Mouse (Mus musculus) monocyte, adult 2 months (primary cell): ENCODE results near the gene Dnah14.
A peak's percentile ranks its signal among the peaks of the same experiment; 100 is the strongest.

Source experiments
- DNase-seq, 2 experiments: peaks; one replicate each; pipeline ENCODE4 v3.0.0; 2022; ENCODE audit warnings: low spot score in 2 of 2, low read depth in 1 of 2

Dnah14 gene

GRCm38 (mm10) chr1:181589116-181589515 is 12.8 kb downstream of the Dnah14 start:
- DNase-seq: no peak

GRCm38 (mm10) chr1:181599376-181599775 is 23.0 kb downstream of the Dnah14 start:
- DNase-seq: no peak

- DNase-seq: no peak
Observed at GRCm38 (mm10) chr1:181611118-181611517, 34.8 kb downstream of the Dnah14 start.

- DNase-seq: peak in 1 of 2 experiments; percentile 31
Observed at GRCm38 (mm10) chr1:181615866-181616491, 39.6 kb downstream of the Dnah14 start.

- no peak for DNase-seq
Observed at GRCm38 (mm10) chr1:181617332-181617731, 41.0 kb downstream of the Dnah14 start.

GRCm38 (mm10) chr1:181623149-181623680 is 46.9 kb downstream of the Dnah14 start:
- DNase-seq: no peak

GRCm38 (mm10) chr1:181624876-181625275 is 48.5 kb downstream of the Dnah14 start:
- DNase-seq: no peak

- no peak for DNase-seq
Observed at GRCm38 (mm10) chr1:181628276-181628675, 51.9 kb downstream of the Dnah14 start.

GRCm38 (mm10) chr1:181631371-181631770 is 55.0 kb downstream of the Dnah14 start:
- DNase-seq: no peak

GRCm38 (mm10) chr1:181637997-181638713 is 61.8 kb downstream of the Dnah14 start:
- no peak for DNase-seq

GRCm38 (mm10) chr1:181640383-181640782 is 64.0 kb downstream of the Dnah14 start:
- no peak for DNase-seq

GRCm38 (mm10) chr1:181647467-181647866 is 71.1 kb downstream of the Dnah14 start:
- no peak for DNase-seq

GRCm38 (mm10) chr1:181653481-181653880 is 77.1 kb downstream of the Dnah14 start:
- no peak for DNase-seq

- DNase-seq: no peak
Observed at GRCm38 (mm10) chr1:181656421-181656820, 80.1 kb downstream of the Dnah14 start.

GRCm38 (mm10) chr1:181666801-181667200 is 90.4 kb downstream of the Dnah14 start:
- no peak for DNase-seq

- DNase-seq: no peak
Observed at GRCm38 (mm10) chr1:181694729-181695498, 118.6 kb downstream of the Dnah14 start.

GRCm38 (mm10) chr1:181728707-181729106 is 152.3 kb downstream of the Dnah14 start:
- DNase-seq: no peak

- no peak for DNase-seq
Observed at GRCm38 (mm10) chr1:181733517-181733916, 157.2 kb downstream of the Dnah14 start.

GRCm38 (mm10) chr1:181740259-181740658 is 163.9 kb downstream of the Dnah14 start:
- no peak for DNase-seq

GRCm38 (mm10) chr1:181742251-181742885 is 166.0 kb downstream of the Dnah14 start:
- DNase-seq: no peak

- no peak for DNase-seq
Observed at GRCm38 (mm10) chr1:181769392-181769791, 193.0 kb downstream of the Dnah14 start.
